Mouse (Mus musculus): Measurements from ENCODE around the gene C1rl. TPM values are rescaled to one million over a fixed set of nuclear protein-coding genes. Genes with fewer than 3 reads are reported as not detected.

C1rl gene
- polyA plus RNA-seq, 1 experiment from 2014 or later, result 3.0 TPM

DNA sequence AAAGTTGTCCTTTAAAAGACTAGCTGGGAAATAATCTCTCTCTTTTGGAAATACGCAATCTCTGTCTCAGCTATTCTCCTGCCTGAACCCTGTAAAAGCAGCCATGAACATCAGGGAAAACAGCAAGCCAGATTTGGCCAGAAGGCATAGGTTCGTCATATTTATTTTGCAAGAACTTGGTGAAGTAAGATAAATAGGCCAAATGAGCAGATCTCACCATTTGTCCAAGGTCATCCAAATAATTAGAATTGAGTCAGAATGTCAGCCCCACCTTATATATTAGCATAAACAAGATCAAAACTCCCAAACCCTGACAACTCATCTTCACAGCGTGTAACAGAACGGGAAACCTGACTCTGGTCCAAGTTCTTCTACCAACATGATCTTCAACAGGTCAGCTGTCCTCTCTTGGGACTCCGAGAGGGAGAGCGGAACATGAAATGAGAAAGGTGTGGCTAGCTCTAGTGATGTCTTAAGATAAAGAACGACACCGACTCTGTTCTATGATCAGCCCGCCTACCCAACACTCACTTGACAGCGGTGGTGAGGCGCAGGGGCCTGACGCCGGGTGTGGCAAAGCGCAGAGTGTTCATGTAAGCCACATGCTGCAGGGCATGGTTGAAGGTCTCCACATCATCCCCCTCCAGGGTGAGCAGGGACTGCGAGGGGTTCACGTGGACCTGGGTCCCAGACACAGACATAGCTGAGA is 43.8 kb upstream of the C1rl start:
- DNase-seq (ENCODE audit: low spot score) (no peak), ATAC-seq (replicated peaks; ENCODE audit: low FRiP score, low read depth) (no peak; the same call in 1 of the 2 replicates)
- Histone ChIP-seq H3K27me3 (ENCODE audit: insufficient read depth, low read length) (no peaks in the 10 kb centered on the region), H3K9ac (ENCODE audit: low read depth, low read length) (no peak overlapping the region), H3K27ac (no peak overlapping the region), H3K4me2 (ENCODE audit: low read length) (no peak overlapping the region), H3K4me1 (replicated peaks; ENCODE audit: insufficient read depth, low read length) (no peaks in the 10 kb centered on the region), H3K9me3 (replicated peaks; ENCODE audit: low read length) (no peaks in the 10 kb centered on the region), H3K4me3 (replicated peaks; ENCODE audit: low read depth, low read length) (no peak overlapping the region), H3K36me3 (ENCODE audit: insufficient read depth, low read length) (no peaks in the 10 kb centered on the region)
- WGBS, result 94% methylated on average over 16 of the region's 16 CpGs
- TF ChIP-seq CTCF (IDR thresholded peaks at IDR 0.05; ENCODE audit: low read depth), result no peak

DNA sequence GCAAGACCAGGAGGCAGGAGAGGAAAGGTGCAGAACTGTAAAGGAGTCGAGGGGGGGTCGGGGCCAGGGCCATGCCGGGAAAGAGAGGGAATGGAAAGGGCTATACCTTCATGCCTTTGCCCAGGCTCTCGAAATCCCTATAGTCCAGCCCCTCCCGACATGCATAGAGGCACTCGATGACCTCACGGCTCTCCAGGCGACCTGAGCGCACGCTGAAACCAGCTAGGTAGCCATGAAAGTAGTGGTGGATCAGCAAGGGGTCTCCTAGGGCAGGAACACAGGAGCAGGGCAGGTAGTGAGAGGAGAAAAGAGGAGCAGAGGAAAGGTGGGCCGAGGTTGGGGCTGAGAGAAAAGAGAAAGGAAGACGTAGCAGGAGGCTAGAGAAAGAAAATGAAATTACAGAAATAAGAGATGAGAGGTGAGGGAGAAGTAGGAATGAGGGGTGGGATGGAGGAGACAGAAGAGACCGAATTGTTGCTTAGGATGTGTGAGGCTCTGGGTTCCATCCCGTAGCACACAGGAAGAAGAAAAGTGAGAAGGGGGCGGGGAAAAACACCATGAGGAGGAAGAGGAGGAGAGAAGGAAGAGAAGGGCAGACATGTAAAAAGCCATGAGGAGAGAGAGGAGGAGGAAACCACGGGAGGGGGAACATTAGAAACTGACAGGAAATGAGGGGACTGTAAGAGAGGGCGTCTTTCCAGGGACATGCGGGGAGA is 43.1 kb upstream of the C1rl start:
- H3K4me2 ChIP-seq (ENCODE audit: low read length), result no peak overlapping the region
- H3K4me1 ChIP-seq (replicated peaks; ENCODE audit: insufficient read depth, low read length), result no peaks in the 10 kb centered on the region
- no peak for DNase-seq (ENCODE audit: low spot score)
- H3K27me3 ChIP-seq (ENCODE audit: insufficient read depth, low read length), result no peaks in the 10 kb centered on the region
- 81% methylated on average over 18 of the region's 18 CpGs for WGBS
- no peak; the same call in 1 of the 2 replicates for ATAC-seq (replicated peaks; ENCODE audit: low FRiP score, low read depth)
- no peaks in the 10 kb centered on the region for H3K36me3 ChIP-seq (ENCODE audit: insufficient read depth, low read length)
- no peak overlapping the region for H3K4me3 ChIP-seq (replicated peaks; ENCODE audit: low read depth, low read length)
- H3K9me3 ChIP-seq (replicated peaks; ENCODE audit: low read length), result no peaks in the 10 kb centered on the region
- H3K27ac ChIP-seq, result no peak overlapping the region
- no peak for TF ChIP-seq CTCF (IDR thresholded peaks at IDR 0.05; ENCODE audit: low read depth)
- no peak overlapping the region for H3K9ac ChIP-seq (ENCODE audit: low read depth, low read length)

DNA sequence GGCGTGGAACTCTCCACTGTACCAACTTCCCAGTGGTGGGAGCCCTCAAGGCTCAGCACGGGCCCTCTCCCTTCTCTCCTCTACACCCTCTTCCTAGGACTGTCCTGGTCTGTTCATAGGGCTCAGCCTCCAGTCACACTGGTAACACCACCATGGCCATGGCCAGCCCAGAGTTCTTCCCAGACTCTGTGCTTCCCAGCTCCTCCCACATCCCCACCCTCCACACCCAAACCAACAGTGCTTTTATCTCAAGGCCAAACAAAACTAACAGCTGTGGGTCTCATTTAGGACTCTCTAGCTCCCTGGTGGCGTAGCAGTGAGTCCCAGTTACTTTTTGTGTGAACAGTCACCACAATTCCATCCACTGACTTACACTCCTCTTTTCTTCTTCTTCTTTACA is 40.9 kb upstream of the C1rl start:
- WGBS, result 65% methylated on average over 3 of the region's 3 CpGs
- Histone ChIP-seq H3K4me1 (replicated peaks; ENCODE audit: insufficient read depth, low read length) (no peaks in the 10 kb centered on the region), H3K4me3 (replicated peaks; ENCODE audit: low read depth, low read length) (no peak overlapping the region), H3K9ac (ENCODE audit: low read depth, low read length) (no peak overlapping the region), H3K27me3 (ENCODE audit: insufficient read depth, low read length) (no peaks in the 10 kb centered on the region), H3K36me3 (ENCODE audit: insufficient read depth, low read length) (no peaks in the 10 kb centered on the region), H3K9me3 (replicated peaks; ENCODE audit: low read length) (no peaks in the 10 kb centered on the region), H3K4me2 (ENCODE audit: low read length) (no peak overlapping the region), H3K27ac (no peak overlapping the region)
- no peak for TF ChIP-seq CTCF (IDR thresholded peaks at IDR 0.05; ENCODE audit: low read depth)
- ATAC-seq (replicated peaks; ENCODE audit: low FRiP score, low read depth), result no peak
- no peak for DNase-seq (ENCODE audit: low spot score)

- Histone ChIP-seq H3K4me1 (replicated peaks; ENCODE audit: insufficient read depth, low read length) (no peaks in the 10 kb centered on the region), H3K9me3 (replicated peaks; ENCODE audit: low read length) (no peaks in the 10 kb centered on the region), H3K9ac (ENCODE audit: low read depth, low read length) (no peak overlapping the region), H3K27ac (no peak overlapping the region), H3K36me3 (ENCODE audit: insufficient read depth, low read length) (no peaks in the 10 kb centered on the region), H3K4me3 (replicated peaks; ENCODE audit: low read depth, low read length) (no peak overlapping the region), H3K27me3 (ENCODE audit: insufficient read depth, low read length) (no peaks in the 10 kb centered on the region), H3K4me2 (ENCODE audit: low read length) (no peak overlapping the region)
- no peak for TF ChIP-seq CTCF (IDR thresholded peaks at IDR 0.05; ENCODE audit: low read depth)
- DNase-seq (ENCODE audit: low spot score), result peak; percentile 7
- WGBS, result 52% methylated on average over 4 of the region's 4 CpGs
- 0 out of 2 replicates have a peak, but pooled peaks have one; percentile 37 for ATAC-seq (replicated peaks; ENCODE audit: low FRiP score, low read depth)
Measured at GRCm38 (mm10) chr6:124453756-124454155, 39.2 kb upstream of the C1rl start.

- Histone ChIP-seq H3K9me3 (replicated peaks; ENCODE audit: low read length) (no peaks in the 10 kb centered on the region), H3K4me1 (replicated peaks; ENCODE audit: insufficient read depth, low read length) (no peaks in the 10 kb centered on the region), H3K9ac (ENCODE audit: low read depth, low read length) (no peak overlapping the region), H3K4me3 (replicated peaks; ENCODE audit: low read depth, low read length) (no peak overlapping the region), H3K27me3 (ENCODE audit: insufficient read depth, low read length) (no peaks in the 10 kb centered on the region), H3K36me3 (ENCODE audit: insufficient read depth, low read length) (no peaks in the 10 kb centered on the region), H3K4me2 (ENCODE audit: low read length) (no peak overlapping the region), H3K27ac (no peak overlapping the region)
- DNase-seq (ENCODE audit: low spot score) (no peak), ATAC-seq (replicated peaks; ENCODE audit: low FRiP score, low read depth) (no peak)
- WGBS, result 91% methylated on average over 5 of the region's 5 CpGs
- no peak for TF ChIP-seq CTCF (IDR thresholded peaks at IDR 0.05; ENCODE audit: low read depth)
Measured at GRCm38 (mm10) chr6:124456243-124456642, 36.7 kb upstream of the C1rl start.

- no peak overlapping the region for H3K4me3 ChIP-seq (replicated peaks; ENCODE audit: low read depth, low read length)
- no peaks in the 10 kb centered on the region for H3K27me3 ChIP-seq (ENCODE audit: insufficient read depth, low read length)
- no peaks in the 10 kb centered on the region for H3K4me1 ChIP-seq (replicated peaks; ENCODE audit: insufficient read depth, low read length)
- no peak overlapping the region for H3K4me2 ChIP-seq (ENCODE audit: low read length)
- DNase-seq (ENCODE audit: low spot score) (no peak), ATAC-seq (replicated peaks; ENCODE audit: low FRiP score, low read depth) (no peak)
- no peak for TF ChIP-seq CTCF (IDR thresholded peaks at IDR 0.05; ENCODE audit: low read depth)
- no peaks in the 10 kb centered on the region for H3K9me3 ChIP-seq (replicated peaks; ENCODE audit: low read length)
- H3K36me3 ChIP-seq (ENCODE audit: insufficient read depth, low read length), result no peaks in the 10 kb centered on the region
- H3K9ac ChIP-seq (ENCODE audit: low read depth, low read length), result no peak overlapping the region
- WGBS, result 90% methylated on average over 5 of the region's 5 CpGs
- no peak overlapping the region for H3K27ac ChIP-seq
Measured at GRCm38 (mm10) chr6:124457827-124458226, 35.1 kb upstream of the C1rl start.

Measured in kidney, postnatal 0 days (tissue).